Mouse (Mus musculus) frontal cortex, adult 2 months (tissue): ENCODE measurements around the gene Arhgap15. TPM values are rescaled to one million over a fixed set of nuclear protein-coding genes. Genes with fewer than 3 reads are reported as not detected.

Experiments used
- DNase-seq, 2 experiments: peaks; one replicate each; pipeline ENCODE4 v3.0.0; 2022; ENCODE audit warnings: low spot score in 1 of 2; ENCODE audit errors: extremely low spot score in 1 of 2
- polyA plus RNA-seq: library from polyadenylated mRNA; depleted of rRNA; stranded (reverse); fragments of >200 nt; gene quantifications from 2 replicates; pipeline ENCODE4 v1.2.3, GENCODE M21; 2012

Gene Arhgap15
- polyA plus RNA-seq, 1 experiment, result 8.1 TPM

GRCm38 (mm10) chr2:44103321-44103720 is 354.7 kb downstream of the Arhgap15 start:
- no peak for DNase-seq

GRCm38 (mm10) chr2:44103742-44104141 is 355.1 kb downstream of the Arhgap15 start:
- DNase-seq, result no peak

GRCm38 (mm10) chr2:44104282-44105197 is 355.9 kb downstream of the Arhgap15 start:
- no peak for DNase-seq

- no peak for DNase-seq
These were observed 356.6 kb downstream of the Arhgap15 start for GRCm38 (mm10) chr2:44105198-44105555.

- DNase-seq, result no peak
These were observed 357.7 kb downstream of the Arhgap15 start for GRCm38 (mm10) chr2:44106359-44106758.

GRCm38 (mm10) chr2:44111276-44111675 is 362.7 kb downstream of the Arhgap15 start:
- no peak for DNase-seq

GRCm38 (mm10) chr2:44112990-44113798 is 364.6 kb downstream of the Arhgap15 start:
- no peak for DNase-seq

- no peak for DNase-seq
These were observed 365.7 kb downstream of the Arhgap15 start for GRCm38 (mm10) chr2:44114296-44114695.

GRCm38 (mm10) chr2:44121162-44121561 is 372.5 kb downstream of the Arhgap15 start:
- DNase-seq, result no peak

GRCm38 (mm10) chr2:44123246-44123645 is 374.6 kb downstream of the Arhgap15 start:
- DNase-seq, result no peak

GRCm38 (mm10) chr2:44124093-44124492 is 375.5 kb downstream of the Arhgap15 start:
- DNase-seq, result no peak

- DNase-seq, result no peak
These were observed 376.1 kb downstream of the Arhgap15 start for GRCm38 (mm10) chr2:44124683-44125082.

- DNase-seq, result no peak
These were observed 377.5 kb downstream of the Arhgap15 start for GRCm38 (mm10) chr2:44126044-44126695.

GRCm38 (mm10) chr2:44129533-44129932 is 380.9 kb downstream of the Arhgap15 start:
- DNase-seq, result no peak

GRCm38 (mm10) chr2:44131271-44131670 is 382.6 kb downstream of the Arhgap15 start:
- DNase-seq, result peak; percentile 74

- peak; percentile 13 to 50 for DNase-seq
These were observed 386.2 kb downstream of the Arhgap15 start for GRCm38 (mm10) chr2:44134796-44135195.

GRCm38 (mm10) chr2:44140455-44140854 is 391.8 kb downstream of the Arhgap15 start:
- no peak for DNase-seq

GRCm38 (mm10) chr2:44142152-44142551 is 393.5 kb downstream of the Arhgap15 start:
- DNase-seq, result no peak

- no peak for DNase-seq
These were observed 394.0 kb downstream of the Arhgap15 start for GRCm38 (mm10) chr2:44142611-44143010.

GRCm38 (mm10) chr2:44146124-44146981 is 397.7 kb downstream of the Arhgap15 start:
- no peak for DNase-seq
